Mouse (Mus musculus): ENCODE measurements around the gene Rad9b.

- TF ChIP-seq POLR2A (IDR thresholded peaks at IDR 0.05; ENCODE audit: control insufficient read depth, extremely low read depth, insufficient read depth, low read length, poor library complexity), result no peak
- TF ChIP-seq CTCF (IDR thresholded peaks at IDR 0.05; ENCODE audit: borderline replicate concordance, control insufficient read depth, extremely low read depth, insufficient read depth, low read length, poor library complexity), result no peak
Observed at GRCm38 (mm10) chr5:122319474-122320204, 34.4 kb downstream of the Rad9b start.

Measured in thymus, adult 2 months (tissue).